Mouse (Mus musculus) intestine, embryonic 14.5 days (tissue): Measurements from ENCODE around the gene Fam98c. TPM values are rescaled to one million over a fixed set of nuclear protein-coding genes. Genes with fewer than 3 reads are reported as not detected.

Experiments used
- polyA plus RNA-seq: library from polyadenylated mRNA; unstranded; fragments of >200 nt; fragmentation: Nextera tagmentation; extraction: Ambion mirVana; gene quantifications from 2 replicates; pipeline ENCODE4 v1.2.1, GENCODE M21; 2014

The Fam98c gene
- polyA plus RNA-seq, 1 experiment from 2014 or later = 25.9 TPM

Other genes starting within 250 kb of the Fam98c start
- 298 and 300 TPM in 2 replicates for gene Actn4, start 193.9 kb downstream of the Fam98c start, polyA plus RNA-seq
- gene Eif3k, start 174.4 kb downstream of the Fam98c start, polyA plus RNA-seq = 444 and 452 TPM in 2 replicates
- gene Map4k1, start 174.2 kb downstream of the Fam98c start, polyA plus RNA-seq = 10.0 and 11.6 TPM in 2 replicates
- 0.70 and 0.80 TPM in 2 replicates for gene Ryr1, start 31.1 kb downstream of the Fam98c start, polyA plus RNA-seq
- 0.54 and 0.96 TPM in 2 replicates for gene Rasgrp4, start 21.4 kb downstream of the Fam98c start, polyA plus RNA-seq
- 0.58 and 1.0 TPM in 2 replicates for gene Ggn, start 14.0 kb upstream of the Fam98c start, polyA plus RNA-seq
- 3.8 and 4.7 TPM in 2 replicates for gene Spred3, start 14.2 kb upstream of the Fam98c start, polyA plus RNA-seq
- gene Psmd8, start 24.5 kb upstream of the Fam98c start, polyA plus RNA-seq = 277 and 280 TPM in 2 replicates
- 0.78 and 1.5 TPM in 2 replicates for gene Catsperg1, start 57.8 kb upstream of the Fam98c start, polyA plus RNA-seq
- 0.65 and 0.86 TPM in 2 replicates for gene Kcnk6, start 76.3 kb upstream of the Fam98c start, polyA plus RNA-seq
- gene Yif1b, start 82.1 kb upstream of the Fam98c start, polyA plus RNA-seq = 94.3 and 97.3 TPM in 2 replicates
- gene 2200002D01Rik, start 92.2 kb upstream of the Fam98c start, polyA plus RNA-seq = 76.9 and 111 TPM in 2 replicates
- gene Spint2, start 125.7 kb upstream of the Fam98c start, polyA plus RNA-seq = 470 and 522 TPM in 2 replicates
- 59.7 and 66.5 TPM in 2 replicates for gene Ppp1r14a, start 133.1 kb upstream of the Fam98c start, polyA plus RNA-seq
- 7.4 and 8.8 TPM in 2 replicates for gene Dpf1, start 147.7 kb upstream of the Fam98c start, polyA plus RNA-seq